Mouse (Mus musculus): Measurements from ENCODE around the gene D17Wsu92e. TPM values are rescaled to one million over a fixed set of nuclear protein-coding genes. Genes with fewer than 3 reads are reported as not detected.
A peak's percentile ranks its signal among the peaks of the same experiment; 100 is the strongest.

Gene D17Wsu92e
- polyA plus RNA-seq, 1 experiment from 2014 or later: 15.4 TPM

DNA sequence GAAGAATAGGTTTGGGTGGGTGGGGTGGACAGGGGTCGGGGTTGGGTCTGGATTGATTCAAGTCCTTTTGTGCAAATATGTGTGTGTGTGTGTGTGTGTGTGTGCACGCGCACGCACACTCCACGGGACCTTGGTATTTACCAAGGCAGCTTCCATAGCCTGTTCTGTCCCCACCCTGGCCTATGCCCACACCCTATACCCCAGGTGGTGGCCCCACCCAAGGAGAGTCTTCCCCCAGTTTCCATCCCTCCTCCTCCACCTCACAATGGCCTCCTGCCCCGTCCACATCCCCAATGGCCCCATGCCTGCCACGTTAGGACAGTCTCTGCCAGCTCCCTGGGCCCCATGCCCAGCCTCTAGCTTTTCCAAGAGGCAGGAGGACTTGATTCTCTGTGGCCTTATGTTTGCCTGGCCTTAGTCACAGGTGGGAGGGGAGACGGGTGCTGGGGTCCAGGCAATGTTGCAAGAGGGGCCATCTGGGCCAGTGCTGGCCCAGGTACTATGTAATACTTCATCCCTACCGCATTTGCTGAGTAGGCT, 99.3 kb downstream of the D17Wsu92e start:
- Histone ChIP-seq H3K27me3 (ENCODE audit: control insufficient read depth, insufficient read depth, low read length) (peaks cover 16% of the 10 kb centered on the region), H3K4me2 (ENCODE audit: low read depth, low read length) (no peak overlapping the region), H3K36me3 (ENCODE audit: control insufficient read depth, insufficient read depth) (no peaks in the 10 kb centered on the region), H3K9me3 (replicated peaks; ENCODE audit: control insufficient read depth, low read length) (no peaks in the 10 kb centered on the region), H3K27ac (ENCODE audit: low read length) (no peak overlapping the region), H3K4me3 (ENCODE audit: low read length) (no peak overlapping the region), H3K9ac (ENCODE audit: low read length) (no peak overlapping the region), H3K4me1 (ENCODE audit: control insufficient read depth, insufficient read depth, low read length) (0 out of 2 replicates have a peak, but pooled peaks cover 4% of the 10 kb centered on the region)
- 73% methylated on average over 9 of the region's 9 CpGs for WGBS
- no peak for ATAC-seq (replicated peaks; ENCODE audit: extremely low read depth, insufficient read depth, low FRiP score)

DNA sequence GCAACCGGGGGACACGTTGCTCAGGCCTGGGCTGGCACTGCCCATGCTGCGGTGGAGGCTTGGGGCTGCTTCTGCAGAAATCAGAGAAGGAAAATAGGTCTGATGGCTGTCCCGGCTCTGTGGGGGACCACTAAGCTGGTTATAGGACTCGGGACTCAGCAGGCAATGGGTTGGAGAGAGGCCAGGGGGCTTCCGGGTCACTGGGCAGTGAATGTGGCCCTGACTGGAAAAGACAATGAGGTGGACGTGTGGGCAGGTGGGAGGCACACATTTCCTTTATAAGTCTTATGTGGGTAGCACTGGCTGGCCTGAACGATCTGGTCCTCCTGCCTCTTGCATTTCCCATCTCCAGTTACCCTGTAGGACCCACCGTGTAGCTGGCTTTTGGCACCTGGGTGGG, 100.1 kb downstream of the D17Wsu92e start:
- Histone ChIP-seq H3K27ac (ENCODE audit: low read length) (no peak overlapping the region), H3K4me3 (ENCODE audit: low read length) (no peak overlapping the region), H3K27me3 (ENCODE audit: control insufficient read depth, insufficient read depth, low read length) (peaks cover 18% of the 10 kb centered on the region), H3K36me3 (ENCODE audit: control insufficient read depth, insufficient read depth) (no peaks in the 10 kb centered on the region), H3K9ac (ENCODE audit: low read length) (no peak overlapping the region), H3K4me1 (ENCODE audit: control insufficient read depth, insufficient read depth, low read length) (0 out of 2 replicates have a peak, but pooled peaks cover 4% of the 10 kb centered on the region), H3K4me2 (ENCODE audit: low read depth, low read length) (no peak overlapping the region), H3K9me3 (replicated peaks; ENCODE audit: control insufficient read depth, low read length) (no peaks in the 10 kb centered on the region)
- ATAC-seq (replicated peaks; ENCODE audit: extremely low read depth, insufficient read depth, low FRiP score): no peak
- 57% methylated on average over 9 of the region's 9 CpGs for WGBS

DNA sequence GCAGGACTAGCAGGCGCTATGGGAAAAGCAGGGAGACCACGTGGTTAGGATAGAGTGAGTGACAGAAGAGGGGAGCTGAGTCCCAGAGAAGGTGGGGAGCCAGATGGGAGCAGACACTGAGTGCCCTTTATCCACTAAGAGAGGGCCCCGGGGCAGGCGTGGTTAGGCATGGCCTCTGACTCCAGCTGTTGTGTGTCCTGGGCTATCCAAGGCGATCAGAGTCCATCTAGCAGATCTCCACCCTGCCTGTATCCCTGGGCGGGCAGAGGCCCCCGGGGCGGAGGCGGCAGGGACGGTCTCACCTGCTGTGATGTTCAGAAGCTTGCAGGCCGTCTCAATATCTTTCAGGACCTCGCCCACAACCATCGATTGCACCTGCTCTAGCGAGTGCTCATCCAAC, 100.8 kb downstream of the D17Wsu92e start:
- Histone ChIP-seq H3K27ac (ENCODE audit: low read length) (no peak overlapping the region), H3K4me1 (ENCODE audit: control insufficient read depth, insufficient read depth, low read length) (0 out of 2 replicates have a peak, but pooled peaks cover 4% of the 10 kb centered on the region), H3K9me3 (replicated peaks; ENCODE audit: control insufficient read depth, low read length) (no peaks in the 10 kb centered on the region), H3K4me2 (ENCODE audit: low read depth, low read length) (no peak overlapping the region), H3K36me3 (ENCODE audit: control insufficient read depth, insufficient read depth) (no peaks in the 10 kb centered on the region), H3K27me3 (ENCODE audit: control insufficient read depth, insufficient read depth, low read length) (peaks cover 15% of the 10 kb centered on the region), H3K9ac (ENCODE audit: low read length) (no peak overlapping the region), H3K4me3 (ENCODE audit: low read length) (no peak overlapping the region)
- 57% methylated on average over 14 of the region's 14 CpGs for WGBS
- no peak for ATAC-seq (replicated peaks; ENCODE audit: extremely low read depth, insufficient read depth, low FRiP score)

DNA sequence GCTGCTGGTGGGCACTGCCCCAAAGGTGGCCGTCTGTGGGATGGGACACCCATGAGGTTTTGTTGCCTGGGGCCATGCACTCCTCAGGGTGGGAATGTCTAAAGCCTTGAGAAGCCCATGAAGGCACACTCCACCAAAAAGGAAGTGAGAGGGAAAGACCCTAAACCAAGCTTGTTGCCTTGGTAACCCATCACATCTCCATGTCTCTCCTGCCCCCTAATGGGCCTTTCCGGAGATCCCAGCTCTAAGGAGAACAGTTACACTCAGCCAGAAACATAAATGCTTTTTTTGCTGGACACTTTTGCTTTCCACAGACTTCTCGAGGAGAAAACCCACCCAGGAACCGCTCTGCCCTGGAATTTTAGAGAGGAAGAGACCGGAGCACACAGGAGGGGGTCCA, 102.2 kb downstream of the D17Wsu92e start:
- no peaks in the 10 kb centered on the region for H3K9me3 ChIP-seq (replicated peaks; ENCODE audit: control insufficient read depth, low read length)
- H3K27me3 ChIP-seq (ENCODE audit: control insufficient read depth, insufficient read depth, low read length): peaks cover 12% of the 10 kb centered on the region
- 53% methylated on average over 5 of the region's 5 CpGs for WGBS
- no peak overlapping the region for H3K4me3 ChIP-seq (ENCODE audit: low read length)
- no peak overlapping the region for H3K27ac ChIP-seq (ENCODE audit: low read length)
- no peak overlapping the region for H3K9ac ChIP-seq (ENCODE audit: low read length)
- H3K4me2 ChIP-seq (ENCODE audit: low read depth, low read length): no peak overlapping the region
- H3K36me3 ChIP-seq (ENCODE audit: control insufficient read depth, insufficient read depth): no peaks in the 10 kb centered on the region
- no peak for ATAC-seq (replicated peaks; ENCODE audit: extremely low read depth, insufficient read depth, low FRiP score)
- H3K4me1 ChIP-seq (ENCODE audit: control insufficient read depth, insufficient read depth, low read length): 0 out of 2 replicates have a peak, but pooled peaks cover 4% of the 10 kb centered on the region

DNA sequence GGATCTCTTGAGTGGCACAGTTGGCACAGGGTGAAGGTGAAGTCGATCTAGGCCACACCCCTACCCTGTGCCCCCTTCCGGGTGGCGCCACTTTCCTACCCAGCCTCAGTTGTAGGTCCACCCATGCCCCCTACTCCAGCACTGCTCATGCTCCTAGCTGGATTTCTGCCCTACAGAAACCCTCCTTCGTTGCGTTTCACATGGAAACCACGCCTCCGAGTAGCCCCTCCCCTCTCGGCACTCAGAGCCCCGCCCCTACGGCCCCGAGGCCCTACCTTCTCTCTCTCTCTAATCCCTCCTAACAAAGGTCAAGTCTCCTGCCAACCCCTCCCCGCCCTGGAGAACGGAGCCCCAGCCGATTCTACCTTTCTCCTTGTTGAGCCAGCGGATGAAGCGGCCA, 103.6 kb downstream of the D17Wsu92e start:
- Histone ChIP-seq H3K9me3 (replicated peaks; ENCODE audit: control insufficient read depth, low read length) (no peaks in the 10 kb centered on the region), H3K27ac (ENCODE audit: low read length) (no peak overlapping the region), H3K4me1 (ENCODE audit: control insufficient read depth, insufficient read depth, low read length) (0 out of 2 replicates have a peak, but pooled peaks cover 4% of the 10 kb centered on the region), H3K27me3 (ENCODE audit: control insufficient read depth, insufficient read depth, low read length) (peaks cover 12% of the 10 kb centered on the region), H3K36me3 (ENCODE audit: control insufficient read depth, insufficient read depth) (no peaks in the 10 kb centered on the region), H3K4me3 (ENCODE audit: low read length) (peak overlapping the region; percentile 31), H3K4me2 (ENCODE audit: low read depth, low read length) (peak overlapping the region; percentile 52), H3K9ac (ENCODE audit: low read length) (no peak overlapping the region)
- no peak for ATAC-seq (replicated peaks; ENCODE audit: extremely low read depth, insufficient read depth, low FRiP score)
- 5% methylated on average over 16 of the region's 16 CpGs for WGBS

DNA sequence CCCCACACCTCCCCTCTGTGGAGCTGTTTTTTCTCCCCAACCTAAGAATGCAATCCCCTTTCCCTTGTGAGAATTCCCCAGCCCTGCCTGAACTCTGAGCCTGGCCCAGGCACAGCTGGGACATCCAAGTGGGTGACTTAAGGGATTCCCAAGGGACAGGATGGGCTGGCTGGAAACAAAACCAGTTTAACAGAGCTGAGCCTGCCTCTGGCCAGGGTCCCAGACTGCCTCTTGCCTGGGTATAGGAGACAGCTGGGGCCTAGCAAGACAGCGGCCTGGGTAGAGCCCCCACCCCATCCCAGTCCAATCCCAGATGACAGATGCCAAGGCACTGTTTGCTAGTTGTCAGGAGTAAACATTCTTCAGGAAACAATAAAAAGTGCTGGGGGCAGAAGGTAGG, 107.6 kb downstream of the D17Wsu92e start:
- H3K27ac ChIP-seq (ENCODE audit: low read length): no peak overlapping the region
- H3K4me3 ChIP-seq (ENCODE audit: low read length): no peak overlapping the region
- H3K9ac ChIP-seq (ENCODE audit: low read length): no peak overlapping the region
- no peak overlapping the region for H3K4me2 ChIP-seq (ENCODE audit: low read depth, low read length)
- H3K36me3 ChIP-seq (ENCODE audit: control insufficient read depth, insufficient read depth): no peaks in the 10 kb centered on the region
- no peak for ATAC-seq (replicated peaks; ENCODE audit: extremely low read depth, insufficient read depth, low FRiP score)
- no peaks in the 10 kb centered on the region for H3K9me3 ChIP-seq (replicated peaks; ENCODE audit: control insufficient read depth, low read length)
- H3K27me3 ChIP-seq (ENCODE audit: control insufficient read depth, insufficient read depth, low read length): peaks cover 10% of the 10 kb centered on the region
- WGBS: 79% methylated on average over 1 of the region's 1 CpGs
- 0 out of 2 replicates have a peak, but pooled peaks cover 7% of the 10 kb centered on the region for H3K4me1 ChIP-seq (ENCODE audit: control insufficient read depth, insufficient read depth, low read length)

DNA sequence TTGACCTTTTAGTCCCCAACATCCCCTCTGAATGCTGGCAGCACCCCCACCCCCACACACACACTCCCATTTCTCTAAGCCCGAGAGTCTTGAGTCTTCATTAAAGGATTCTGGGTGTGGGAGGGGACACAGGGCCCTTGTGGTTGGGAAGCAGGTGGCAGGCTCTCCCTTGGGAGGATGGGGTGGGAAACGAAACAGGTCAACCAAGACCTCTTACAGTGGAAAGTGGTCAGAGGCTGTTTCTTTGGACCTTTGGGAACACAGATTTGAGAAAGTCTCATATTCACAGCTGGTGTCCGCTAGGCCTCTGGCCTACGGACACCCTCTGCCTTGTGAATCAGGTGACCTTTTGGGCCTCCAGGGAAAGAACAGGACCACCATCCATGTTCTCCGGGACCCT, 110.8 kb downstream of the D17Wsu92e start:
- H3K27me3 ChIP-seq (ENCODE audit: control insufficient read depth, insufficient read depth, low read length): peaks cover 2% of the 10 kb centered on the region
- H3K36me3 ChIP-seq (ENCODE audit: control insufficient read depth, insufficient read depth): no peaks in the 10 kb centered on the region
- H3K27ac ChIP-seq (ENCODE audit: low read length): no peak overlapping the region
- no peak overlapping the region for H3K4me3 ChIP-seq (ENCODE audit: low read length)
- H3K4me2 ChIP-seq (ENCODE audit: low read depth, low read length): no peak overlapping the region
- ATAC-seq (replicated peaks; ENCODE audit: extremely low read depth, insufficient read depth, low FRiP score): no peak
- 0 out of 2 replicates have a peak, but pooled peaks cover 4% of the 10 kb centered on the region for H3K4me1 ChIP-seq (ENCODE audit: control insufficient read depth, insufficient read depth, low read length)
- no peak overlapping the region for H3K9ac ChIP-seq (ENCODE audit: low read length)
- 76% methylated on average over 5 of the region's 5 CpGs for WGBS
- H3K9me3 ChIP-seq (replicated peaks; ENCODE audit: control insufficient read depth, low read length): no peaks in the 10 kb centered on the region

DNA sequence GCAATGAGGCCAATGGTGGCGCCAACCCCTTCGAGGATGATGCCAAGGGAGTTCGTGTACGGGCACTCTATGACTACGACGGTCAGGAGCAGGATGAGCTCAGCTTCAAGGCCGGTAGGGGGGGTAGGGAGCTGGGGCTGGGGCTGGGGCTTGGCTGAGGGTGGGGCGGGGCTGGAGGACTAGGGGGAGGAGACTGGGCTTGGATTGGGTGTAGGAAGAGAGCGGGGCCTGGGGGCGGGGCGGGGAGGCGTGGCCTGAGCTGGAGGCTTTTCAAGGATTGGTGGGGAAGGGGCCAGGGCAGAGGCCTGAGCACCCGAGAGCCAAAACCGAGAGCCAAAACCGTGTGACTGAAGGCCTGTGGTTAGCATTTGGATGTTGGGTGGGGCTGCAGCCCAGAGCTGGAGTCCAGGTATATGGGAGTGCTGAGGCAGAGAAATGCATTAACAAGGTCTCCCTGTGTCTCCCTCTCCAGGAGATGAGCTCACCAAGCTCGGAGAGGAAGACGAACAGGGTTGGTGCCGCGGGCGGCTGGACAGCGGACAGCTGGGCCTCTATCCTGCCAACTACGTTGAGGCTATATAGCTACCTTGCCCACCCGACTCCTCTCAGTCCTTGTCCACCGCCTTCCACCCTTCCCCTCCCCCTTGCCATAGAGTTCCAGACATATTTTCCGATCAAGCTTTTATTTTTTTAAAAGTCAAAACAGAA, 112.3 kb downstream of the D17Wsu92e start:
- Histone ChIP-seq H3K27me3 (ENCODE audit: control insufficient read depth, insufficient read depth, low read length) (peaks cover 2% of the 10 kb centered on the region; the same call in 1 of the 2 replicates), H3K4me1 (ENCODE audit: control insufficient read depth, insufficient read depth, low read length) (0 out of 2 replicates have a peak, but pooled peaks cover 4% of the 10 kb centered on the region), H3K4me3 (ENCODE audit: low read length) (peak overlapping the region; percentile 37), H3K9me3 (replicated peaks; ENCODE audit: control insufficient read depth, low read length) (no peaks in the 10 kb centered on the region), H3K27ac (ENCODE audit: low read length) (no peak overlapping the region), H3K36me3 (ENCODE audit: control insufficient read depth, insufficient read depth) (no peaks in the 10 kb centered on the region), H3K4me2 (ENCODE audit: low read depth, low read length) (peak overlapping the region; percentile 61), H3K9ac (ENCODE audit: low read length) (peak overlapping the region; percentile 37; the same call in 1 of the 2 replicates)
- WGBS: 4% methylated on average over 25 of the region's 25 CpGs
- peak; percentile 85 for ATAC-seq (replicated peaks; ENCODE audit: extremely low read depth, insufficient read depth, low FRiP score)

DNA sequence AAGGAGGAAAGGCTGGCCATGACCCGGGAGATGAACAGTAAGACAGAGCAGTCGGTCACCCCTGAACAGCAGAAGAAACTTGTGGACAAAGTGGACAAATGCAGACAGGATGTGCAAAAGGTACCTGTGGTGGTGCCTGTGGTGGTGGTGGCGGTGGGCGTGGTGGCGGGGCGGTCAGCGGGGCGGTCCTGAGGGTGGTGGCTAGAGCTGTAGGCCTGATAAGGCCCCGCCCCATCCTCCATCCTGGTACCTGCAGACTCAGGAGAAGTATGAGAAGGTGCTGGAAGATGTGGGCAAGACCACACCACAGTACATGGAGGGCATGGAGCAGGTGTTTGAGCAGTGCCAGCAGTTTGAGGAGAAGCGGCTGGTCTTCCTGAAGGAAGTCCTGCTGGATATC, 114.8 kb downstream of the D17Wsu92e start:
- Histone ChIP-seq H3K4me3 (ENCODE audit: low read length) (no peak overlapping the region), H3K4me2 (ENCODE audit: low read depth, low read length) (no peak overlapping the region), H3K4me1 (ENCODE audit: control insufficient read depth, insufficient read depth, low read length) (peaks cover 10% of the 10 kb centered on the region; the same call in 1 of the 2 replicates), H3K9me3 (replicated peaks; ENCODE audit: control insufficient read depth, low read length) (no peaks in the 10 kb centered on the region), H3K36me3 (ENCODE audit: control insufficient read depth, insufficient read depth) (no peaks in the 10 kb centered on the region), H3K27ac (ENCODE audit: low read length) (no peak overlapping the region), H3K27me3 (ENCODE audit: control insufficient read depth, insufficient read depth, low read length) (peaks cover 2% of the 10 kb centered on the region; the same call in 1 of the 2 replicates), H3K9ac (ENCODE audit: low read length) (no peak overlapping the region)
- WGBS: 34% methylated on average over 10 of the region's 10 CpGs
- ATAC-seq (replicated peaks; ENCODE audit: extremely low read depth, insufficient read depth, low FRiP score): no peak

All from heart, embryonic 16.5 days (tissue).